Mouse (Mus musculus) lung, postnatal 0 days (tissue): Measurements from ENCODE around the gene Syt8.

ENCODE experiments used
- CTCF ChIP-seq: IDR thresholded peaks from 2 replicates; pipeline ENCODE4 v1.5.1; 2016; ENCODE audit warnings: antibody characterized with exemption, mild to moderate bottlenecking
- EP300 ChIP-seq: IDR thresholded peaks from 2 replicates; pipeline ENCODE4 v1.6.1; 2016; ENCODE audit warnings: antibody characterized with exemption, mild to moderate bottlenecking, control low read depth

DNA sequence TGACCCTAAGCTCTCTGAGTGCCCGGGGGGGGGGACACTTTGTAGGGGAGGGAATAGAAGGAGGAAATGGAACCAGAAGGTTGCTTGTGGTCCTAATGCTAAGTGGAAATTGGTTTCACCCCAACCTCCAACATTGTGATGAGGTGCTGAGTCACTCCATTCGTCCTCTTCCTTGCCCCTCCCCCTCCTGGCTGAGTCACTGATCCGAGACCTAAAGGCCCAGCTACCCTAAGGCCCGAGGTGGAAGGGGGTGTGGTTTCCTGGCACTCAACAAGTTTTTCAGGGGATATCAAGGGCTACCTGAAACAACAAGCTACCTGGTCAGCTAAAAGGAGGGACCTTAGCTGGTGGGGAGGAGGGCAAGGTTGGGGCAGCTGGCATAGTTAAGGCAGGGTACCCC lies 41.5 kb upstream of the Syt8 start:
- no peak for TF ChIP-seq CTCF
- no peak for TF ChIP-seq EP300
